Mouse (Mus musculus): ENCODE data around the gene Slc38a10. TPM values are rescaled to one million over a fixed set of nuclear protein-coding genes. Genes with fewer than 3 reads are reported as not detected.
A peak's percentile ranks its signal among the peaks of the same experiment; 100 is the strongest.

Slc38a10 gene
- polyA plus RNA-seq (2015; fragmentation: Nextera tagmentation; extraction: Ambion mirVana): 40.5 and 42.3 TPM in 2 replicates

- TF ChIP-seq EP300 (optimal IDR thresholded peaks at IDR 0.05): no peak
- no peak for TF ChIP-seq CTCF (IDR thresholded peaks at IDR 0.05; ENCODE audit: low read depth)
- ATAC-seq (ENCODE audit: low FRiP score, low TSS enrichment) (peak; percentile 98), DNase-seq (ENCODE audit: low spot score) (peak; percentile 100)
- Histone ChIP-seq H3K9ac (ENCODE audit: low read length) (peak within 1 kb of the TSS; percentile 84), H3K4me3 (ENCODE audit: low read depth, low read length) (peak within 1 kb of the TSS; percentile 81), H3K9me3 (ENCODE audit: control insufficient read depth, low read length) (no peaks in the 10 kb centered on the region), H3K27me3 (ENCODE audit: control insufficient read depth, insufficient read depth, low read length) (no peaks in the 10 kb centered on the region), H3K4me2 (replicated peaks; ENCODE audit: low read depth) (peak within 1 kb of the TSS; percentile 88), H3K4me1 (replicated peaks; ENCODE audit: control insufficient read depth, insufficient read depth) (peaks cover 3% of the 10 kb centered on the region; the same call in 1 of the 2 replicates), H3K27ac (replicated peaks) (peak within 1 kb of the TSS; percentile 83), H3K36me3 (ENCODE audit: control insufficient read depth, insufficient read depth, low read length) (no peaks in the 10 kb centered on the region)
- WGBS: under 1% methylated on average over 27 of the region's 28 CpGs
These were observed at the start of gene Slc38a10 for GRCm38 (mm10) chr11:120151113-120151494. Gene Slc38a10, minus strand, starts transcription at chr11:120151346.

- Histone ChIP-seq H3K9ac (ENCODE audit: low read length) (no peak overlapping the region), H3K27ac (replicated peaks) (no peak overlapping the region), H3K4me3 (ENCODE audit: low read depth, low read length) (no peak overlapping the region), H3K4me1 (replicated peaks; ENCODE audit: control insufficient read depth, insufficient read depth) (no peaks in the 10 kb centered on the region), H3K9me3 (ENCODE audit: control insufficient read depth, low read length) (no peaks in the 10 kb centered on the region), H3K27me3 (ENCODE audit: control insufficient read depth, insufficient read depth, low read length) (no peaks in the 10 kb centered on the region), H3K4me2 (replicated peaks; ENCODE audit: low read depth) (no peak overlapping the region), H3K36me3 (ENCODE audit: control insufficient read depth, insufficient read depth, low read length) (no peaks in the 10 kb centered on the region)
- WGBS: 52% methylated on average over 6 of the region's 6 CpGs
- no peak for TF ChIP-seq CTCF (IDR thresholded peaks at IDR 0.05; ENCODE audit: low read depth)
- no peak for TF ChIP-seq EP300 (optimal IDR thresholded peaks at IDR 0.05)
- ATAC-seq (ENCODE audit: low FRiP score, low TSS enrichment) (peak; percentile 72; the same call in 1 of the 2 replicates), DNase-seq (ENCODE audit: low spot score) (peak; percentile 41)
These were observed 49.5 kb upstream of the Slc38a10 start for GRCm38 (mm10) chr11:120200621-120201020.

GRCm38 (mm10) chr11:120199766-120200165, 48.6 kb upstream of the Slc38a10 start:
- WGBS: 63% methylated on average over 7 of the region's 7 CpGs
- Histone ChIP-seq H3K27me3 (ENCODE audit: control insufficient read depth, insufficient read depth, low read length) (no peaks in the 10 kb centered on the region), H3K4me3 (ENCODE audit: low read depth, low read length) (no peak overlapping the region), H3K9ac (ENCODE audit: low read length) (no peak overlapping the region), H3K27ac (replicated peaks) (no peak overlapping the region), H3K9me3 (ENCODE audit: control insufficient read depth, low read length) (no peaks in the 10 kb centered on the region), H3K4me1 (replicated peaks; ENCODE audit: control insufficient read depth, insufficient read depth) (no peaks in the 10 kb centered on the region), H3K4me2 (replicated peaks; ENCODE audit: low read depth) (no peak overlapping the region), H3K36me3 (ENCODE audit: control insufficient read depth, insufficient read depth, low read length) (no peaks in the 10 kb centered on the region)
- TF ChIP-seq EP300 (optimal IDR thresholded peaks at IDR 0.05): no peak
- TF ChIP-seq CTCF (IDR thresholded peaks at IDR 0.05; ENCODE audit: low read depth): no peak
- no peak for DNase-seq (ENCODE audit: low spot score)
- no peak for ATAC-seq (ENCODE audit: low FRiP score, low TSS enrichment)

GRCm38 (mm10) chr11:120198831-120199230, 47.7 kb upstream of the Slc38a10 start:
- no peak for TF ChIP-seq CTCF (IDR thresholded peaks at IDR 0.05; ENCODE audit: low read depth)
- no peak for TF ChIP-seq EP300 (optimal IDR thresholded peaks at IDR 0.05)
- H3K4me1 ChIP-seq (replicated peaks; ENCODE audit: control insufficient read depth, insufficient read depth): no peaks in the 10 kb centered on the region
- 31% methylated on average over 13 of the region's 13 CpGs for WGBS
- H3K27me3 ChIP-seq (ENCODE audit: control insufficient read depth, insufficient read depth, low read length): no peaks in the 10 kb centered on the region
- H3K27ac ChIP-seq (replicated peaks): no peak overlapping the region
- DNase-seq (ENCODE audit: low spot score) (no peak), ATAC-seq (ENCODE audit: low FRiP score, low TSS enrichment) (no peak)
- no peak overlapping the region for H3K4me3 ChIP-seq (ENCODE audit: low read depth, low read length)
- H3K9me3 ChIP-seq (ENCODE audit: control insufficient read depth, low read length): no peaks in the 10 kb centered on the region
- no peak overlapping the region for H3K9ac ChIP-seq (ENCODE audit: low read length)
- H3K4me2 ChIP-seq (replicated peaks; ENCODE audit: low read depth): no peak overlapping the region
- H3K36me3 ChIP-seq (ENCODE audit: control insufficient read depth, insufficient read depth, low read length): no peaks in the 10 kb centered on the region

- H3K36me3 ChIP-seq (ENCODE audit: control insufficient read depth, insufficient read depth, low read length): no peaks in the 10 kb centered on the region
- H3K27me3 ChIP-seq (ENCODE audit: control insufficient read depth, insufficient read depth, low read length): no peaks in the 10 kb centered on the region
- ATAC-seq (ENCODE audit: low FRiP score, low TSS enrichment) (no peak), DNase-seq (ENCODE audit: low spot score) (no peak)
- H3K27ac ChIP-seq (replicated peaks): peak overlapping the region; percentile 78
- peak overlapping the region; percentile 98 for H3K4me2 ChIP-seq (replicated peaks; ENCODE audit: low read depth)
- H3K9me3 ChIP-seq (ENCODE audit: control insufficient read depth, low read length): no peaks in the 10 kb centered on the region
- peaks cover 4% of the 10 kb centered on the region for H3K4me1 ChIP-seq (replicated peaks; ENCODE audit: control insufficient read depth, insufficient read depth)
- 44% methylated on average over 14 of the region's 14 CpGs for WGBS
- H3K9ac ChIP-seq (ENCODE audit: low read length): peak overlapping the region; percentile 49
- H3K4me3 ChIP-seq (ENCODE audit: low read depth, low read length): peak overlapping the region; percentile 91
- TF ChIP-seq CTCF (IDR thresholded peaks at IDR 0.05; ENCODE audit: low read depth) (peak; percentile 2; the same call in 1 of the 2 replicates), EP300 (optimal IDR thresholded peaks at IDR 0.05) (no peak)
These were observed 39.6 kb upstream of the Slc38a10 start for GRCm38 (mm10) chr11:120190526-120191412.

All from stomach, postnatal 0 days (tissue).